Mouse (Mus musculus) spleen, adult 2 months (tissue): Measurements from ENCODE around the gene Prdm4.

Experiments used
- CTCF ChIP-seq: fragments of 200-500 bp; IDR thresholded peaks from 2 replicates; pipeline ENCODE4 v1.5.1; 2011; ENCODE audit warnings: mild to moderate bottlenecking, inconsistent platforms; ENCODE audit not compliant: insufficient read depth, insufficient read length, insufficient replicate concordance; ENCODE audit errors: extremely low read depth
- POLR2A ChIP-seq: fragments of 200-500 bp; IDR thresholded peaks from 2 replicates; pipeline ENCODE4 v1.6.1; 2011; ENCODE audit warnings: low read depth, low read length, inconsistent platforms

- TF ChIP-seq CTCF (no peak), POLR2A (peak; percentile 16; the same call in 1 of the 2 replicates)
These were observed at the start of gene Prdm4 for GRCm38 (mm10) chr10:85916498-85917309.
